Mouse (Mus musculus) adrenal gland, postnatal 14 days (tissue): ENCODE results near the gene Rpl7a. TPM values are rescaled to one million over a fixed set of nuclear protein-coding genes. Genes with fewer than 3 reads are reported as not detected.

Source experiments
- DNase-seq: peaks from one replicate; pipeline ENCODE4 v3.0.0; 2021; ENCODE audit warnings: mixed read lengths
- total RNA-seq: library from RNA; stranded (reverse); gene quantifications from 2 replicates; pipeline ENCODE4 v1.2.3, GENCODE M21; 2021

The Rpl7a gene
- total RNA-seq, 1 experiment from 2014 or later: 490 TPM

GRCm38 (mm10) chr2:26914148-26914941, 3.8 kb downstream of the Rpl7a start:
- DNase-seq: no peak

- peak; percentile 91 for DNase-seq
Measured at GRCm38 (mm10) chr2:26915927-26916728, 5.6 kb downstream of the Rpl7a start, which contains the start of the genes Surf2 and Surf1. Gene Surf2 (plus strand): TSS chr2:26916367. Gene Surf1 (minus strand): TSS chr2:26916530.

- DNase-seq: no peak
Measured at GRCm38 (mm10) chr2:26916738-26917137, 6.2 kb downstream of the Rpl7a start.

- peak; percentile 61 for DNase-seq
Measured at GRCm38 (mm10) chr2:26919684-26920083, 9.1 kb downstream of the Rpl7a start.

GRCm38 (mm10) chr2:26920190-26920855, 9.8 kb downstream of the Rpl7a start:
- DNase-seq: no peak

- DNase-seq: peak; percentile 83
Measured at GRCm38 (mm10) chr2:26921784-26922183, 11.2 kb downstream of the Rpl7a start.

- no peak for DNase-seq
Measured at GRCm38 (mm10) chr2:26927745-26928476, 17.3 kb downstream of the Rpl7a start.

GRCm38 (mm10) chr2:26930390-26930789, 19.8 kb downstream of the Rpl7a start:
- DNase-seq: peak; percentile 85

GRCm38 (mm10) chr2:26932473-26933303, 22.1 kb downstream of the Rpl7a start:
- peak; percentile 57 for DNase-seq

- DNase-seq: peak; percentile 96
Measured at GRCm38 (mm10) chr2:26933304-26934055, 22.9 kb downstream of the Rpl7a start, which contains the start of the genes Surf4 and Stkld1. Gene Surf4 (minus strand): TSS chr2:26933928. Gene Stkld1 (plus strand): TSS chr2:26934047.

GRCm38 (mm10) chr2:26935286-26935685, 24.7 kb downstream of the Rpl7a start:
- no peak for DNase-seq

GRCm38 (mm10) chr2:26936425-26936824, 25.9 kb downstream of the Rpl7a start:
- DNase-seq: no peak

- DNase-seq: no peak
Measured at GRCm38 (mm10) chr2:26941539-26941938, 31.0 kb downstream of the Rpl7a start.

- DNase-seq: no peak
Measured at GRCm38 (mm10) chr2:26943253-26943652, 32.7 kb downstream of the Rpl7a start.

- no peak for DNase-seq
Measured at GRCm38 (mm10) chr2:26950411-26950810, 39.8 kb downstream of the Rpl7a start.

GRCm38 (mm10) chr2:26951346-26951905, 40.9 kb downstream of the Rpl7a start:
- DNase-seq: peak; percentile 48

- DNase-seq: peak; percentile 34
Measured at GRCm38 (mm10) chr2:26952193-26952592, 41.6 kb downstream of the Rpl7a start.

- DNase-seq: no peak
Measured at GRCm38 (mm10) chr2:26952866-26953265, 42.3 kb downstream of the Rpl7a start.

- no peak for DNase-seq
Measured at GRCm38 (mm10) chr2:26954735-26955395, 44.3 kb downstream of the Rpl7a start.
